In the genomic region with DNA sequence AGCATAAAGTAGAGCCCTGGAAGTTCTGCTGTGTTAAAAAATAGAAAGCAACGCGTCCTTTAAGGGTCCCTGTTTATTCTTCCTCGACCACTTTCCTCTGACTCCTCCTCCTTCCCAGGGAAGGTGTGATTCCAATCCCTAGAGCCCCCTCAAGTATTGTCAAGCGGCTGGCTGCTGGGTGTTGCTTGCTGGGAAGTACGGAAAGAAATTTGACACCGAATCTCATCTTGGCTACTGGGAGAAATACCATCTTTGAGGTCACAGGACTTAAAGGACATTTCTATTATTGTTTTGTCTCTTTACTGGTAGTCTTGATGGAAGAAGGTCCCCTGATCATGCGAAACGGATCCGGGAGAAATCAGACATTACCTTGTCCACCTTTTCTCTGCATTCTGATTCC, we compare ENCODE assay signal across 7 mouse cellular contexts. TPM values are rescaled to one million over a fixed set of nuclear protein-coding genes. Genes with fewer than 3 reads are reported as not detected.
DNase-seq lines count a peak whose midpoint lies in the region; ATAC-seq and TF ChIP-seq lines count a peak whose summit lies in the region.

Gene Prlr (plus strand): TSS at position 156 of the 400 bp plus-strand sequence.

- 3% methylated on average over 9 of the region's 9 CpGs for WGBS in forebrain, embryonic 10.5 days
- WGBS in limb, embryonic 15.5 days, result 6% methylated on average over 9 of the region's 9 CpGs

- H3K27ac ChIP-seq in testis, adult 2 months (ENCODE audit: control insufficient read depth, insufficient read depth, low read depth, low read length), result peak within 1 kb of the TSS; percentile 65; the same call in 1 of the 2 replicates
- no peak within 1 kb of the TSS for H3K27ac ChIP-seq in forebrain, embryonic 10.5 days
- no peak within 1 kb of the TSS for H3K27ac ChIP-seq in limb, embryonic 15.5 days

- TF ChIP-seq CTCF in testis, adult 2 months (IDR thresholded peaks at IDR 0.05; ENCODE audit: control insufficient read depth, insufficient read depth, insufficient replicate concordance, low read depth, low read length), result no peak

- DNase-seq in testis, postnatal 14 days (ENCODE audit: low spot score), result no peak
- no peak for DNase-seq in forebrain, embryonic 10.5 days (ENCODE audit: extremely low spot score, low spot score)
- DNase-seq in B cell, adult 2 months, result no peak
- DNase-seq in left cerebral cortex, adult 9 months (ENCODE audit: low spot score in 2 of 2), result no peak

- H3K36me3 ChIP-seq in testis, adult 2 months (ENCODE audit: control insufficient read depth, insufficient read depth, low read length), result no peaks in the 10 kb centered on the region
- H3K36me3 ChIP-seq in forebrain, embryonic 10.5 days (replicated peaks), result no peaks in the 10 kb centered on the region
- H3K36me3 ChIP-seq in limb, embryonic 15.5 days, result no peaks in the 10 kb centered on the region

- no peaks in the 10 kb centered on the region for H3K27me3 ChIP-seq in testis, adult 2 months (ENCODE audit: control insufficient read depth, insufficient read depth, low read length)
- peaks cover 37% of the 10 kb centered on the region for H3K27me3 ChIP-seq in forebrain, embryonic 10.5 days (ENCODE audit: poor library complexity, severe bottlenecking)
- H3K27me3 ChIP-seq in limb, embryonic 15.5 days, result peaks cover 7% of the 10 kb centered on the region; the same call in 1 of the 2 replicates

- no peak for TF ChIP-seq POLR2A in testis, adult 2 months (IDR thresholded peaks at IDR 0.05; ENCODE audit: control insufficient read depth, low read depth, low read length)

- H3K4me3 ChIP-seq in testis, adult 2 months (ENCODE audit: control insufficient read depth, low read depth, low read length), result peak within 1 kb of the TSS; percentile 73
- H3K4me3 ChIP-seq in forebrain, embryonic 10.5 days, result peak within 1 kb of the TSS; percentile 51
- peak within 1 kb of the TSS; percentile 35 for H3K4me3 ChIP-seq in limb, embryonic 15.5 days

- ATAC-seq in limb, embryonic 15.5 days (ENCODE audit: insufficient number of reproducible peaks, low FRiP score, low TSS enrichment, low read depth), result no peak
- ATAC-seq in erythroid progenitor cell, adult 5-6 weeks (replicated peaks; ENCODE audit: low FRiP score, poor library complexity, severe bottlenecking), result no peak

- H3K9me3 ChIP-seq in forebrain, embryonic 10.5 days, result no peaks in the 10 kb centered on the region
- no peaks in the 10 kb centered on the region for H3K9me3 ChIP-seq in limb, embryonic 15.5 days

- H3K4me2 ChIP-seq in limb, embryonic 15.5 days, result peak within 1 kb of the TSS; percentile 75

- no peak within 1 kb of the TSS; the same call in 1 of the 2 replicates for H3K9ac ChIP-seq in limb, embryonic 15.5 days

- peaks cover 8% of the 10 kb centered on the region; the same call in 1 of the 2 replicates for H3K4me1 ChIP-seq in testis, adult 2 months (ENCODE audit: control insufficient read depth, insufficient read depth, low read length)
- peaks cover 18% of the 10 kb centered on the region for H3K4me1 ChIP-seq in forebrain, embryonic 10.5 days
- H3K4me1 ChIP-seq in limb, embryonic 15.5 days, result peaks cover 14% of the 10 kb centered on the region

RNA-seq across cellular contexts. Expression of gene Prlr, which starts in this region (rescaled TPM):
- 2.7 and 4.2 TPM in 2 replicates for polyA plus RNA-seq in testis, adult 2 months (2012; rRNA removed)
- polyA plus RNA-seq in forebrain, embryonic 10.5 days (2016; fragmentation: Nextera tagmentation; extraction: Ambion mirVana), result 0.07 and 0.30 TPM in 2 replicates
- 0.93 and 1.6 TPM in 2 replicates for polyA plus RNA-seq in limb, embryonic 15.5 days (2015; fragmentation: Nextera tagmentation; extraction: Ambion mirVana)
- not detected in 2 replicates for total RNA-seq in erythroid progenitor cell, adult 5-6 weeks (2015; ENCODE audit: low replicate concordance)
- total RNA-seq in erythroid progenitor cell, adult 5-6 weeks (2017; ENCODE audit: low replicate concordance), result 0.13 TPM in 1 of 2 replicates, not detected in the other
